Mouse (Mus musculus): ENCODE measurements around the gene Kcnq5.

- TF ChIP-seq CTCF (conservative IDR thresholded peaks at IDR 0.05; ENCODE audit: insufficient read depth, insufficient read length, low read depth, low read length) (no peak), POLR2A (IDR thresholded peaks at IDR 0.05; ENCODE audit: low read depth, low read length) (no peak)
These were observed 232.6 kb downstream of the Kcnq5 start for GRCm38 (mm10) chr1:21729131-21729530.

All from kidney, adult 2 months (tissue).